Mouse (Mus musculus) E14TG2a.4 (cell line): ENCODE measurements around the gene Arhgef3.

Experiments
- H3K27me3 ChIP-seq: 2 replicates; pipeline ENCODE4 v1.6.1; 2014; ENCODE audit warnings: low read length, control low read depth; ENCODE audit not compliant: insufficient read depth
- H3K36me3 ChIP-seq: 2 replicates; pipeline ENCODE4 v1.6.1; 2014; ENCODE audit warnings: low read length, control low read depth; ENCODE audit not compliant: insufficient read depth
- H3K4me1 ChIP-seq: replicated peaks from 2 replicates; pipeline ENCODE4 v1.6.1; 2014; ENCODE audit warnings: low read depth, low read length, control low read depth
- H3K4me3 ChIP-seq: replicated peaks from 2 replicates; pipeline ENCODE4 v1.5.1; 2014; ENCODE audit warnings: mild to moderate bottlenecking, low read length
- H3K9me3 ChIP-seq: 2 replicates; pipeline ENCODE4 v1.6.1; 2014; ENCODE audit warnings: low read length, control low read depth
- CTCF ChIP-seq: conservative IDR thresholded peaks from 2 replicates; pipeline ENCODE4 v1.5.1; 2014; ENCODE audit warnings: low read length
- NANOG ChIP-seq: IDR thresholded peaks from 2 replicates; pipeline ENCODE4 v1.6.1; 2014; ENCODE audit warnings: borderline replicate concordance, low read length, mixed read lengths
- POU5F1 ChIP-seq: IDR thresholded peaks from 2 replicates; pipeline ENCODE4 v1.6.1; 2014; ENCODE audit warnings: low read length, borderline replicate concordance

Arhgef3 gene

DNA sequence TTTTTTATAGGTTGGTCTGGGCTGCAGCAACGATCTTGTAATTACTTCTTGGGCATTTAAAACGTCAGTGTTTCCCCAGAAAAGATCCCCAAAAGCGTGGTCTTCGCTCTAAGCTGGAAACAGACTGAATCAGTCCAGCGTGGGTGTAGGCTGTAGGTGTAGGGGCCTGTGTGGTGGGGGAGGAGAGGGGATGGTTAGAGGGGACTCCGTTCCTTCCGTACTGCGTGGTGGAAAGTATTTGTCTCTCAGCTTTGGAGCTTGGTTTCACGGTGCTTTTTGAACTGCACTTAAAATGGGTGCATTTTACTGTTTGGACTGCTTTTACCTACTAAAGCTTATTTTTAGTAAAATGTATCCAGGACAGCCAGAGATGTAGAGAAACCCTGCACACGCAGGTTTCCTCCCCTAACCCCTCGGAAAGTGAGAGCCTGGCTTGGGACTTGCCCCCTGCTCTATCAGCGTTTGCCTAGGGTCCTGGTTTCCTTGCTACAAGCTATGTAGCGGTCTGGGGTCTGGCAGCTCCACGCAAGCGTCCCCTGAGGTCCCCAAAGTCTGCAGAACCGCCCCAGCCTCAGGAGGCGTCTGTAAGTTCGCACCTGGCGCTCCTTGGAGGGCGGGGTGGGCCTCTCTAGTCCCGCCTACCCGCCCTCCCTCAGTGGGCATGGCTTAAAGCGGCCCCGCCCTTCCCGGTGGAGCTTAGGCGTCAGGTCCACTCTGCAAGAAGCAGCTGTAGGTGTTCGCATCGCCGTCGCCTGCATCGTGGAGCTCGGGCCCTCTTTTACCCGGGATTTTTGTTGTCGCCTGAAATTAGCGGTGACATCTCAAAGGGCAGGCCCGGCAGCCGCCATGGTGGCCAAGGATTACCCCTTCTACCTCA, 220.9 kb downstream of the Arhgef3 start:
- Histone ChIP-seq H3K4me1 (peaks cover 52% of the 10 kb centered on the region), H3K9me3 (no peaks in the 10 kb centered on the region), H3K4me3 (peak overlapping the region; percentile 88), H3K27me3 (peaks cover 21% of the 10 kb centered on the region), H3K36me3 (no peaks in the 10 kb centered on the region)
- no peak for TF ChIP-seq CTCF
- TF ChIP-seq NANOG = no peak
- no peak for TF ChIP-seq POU5F1

DNA sequence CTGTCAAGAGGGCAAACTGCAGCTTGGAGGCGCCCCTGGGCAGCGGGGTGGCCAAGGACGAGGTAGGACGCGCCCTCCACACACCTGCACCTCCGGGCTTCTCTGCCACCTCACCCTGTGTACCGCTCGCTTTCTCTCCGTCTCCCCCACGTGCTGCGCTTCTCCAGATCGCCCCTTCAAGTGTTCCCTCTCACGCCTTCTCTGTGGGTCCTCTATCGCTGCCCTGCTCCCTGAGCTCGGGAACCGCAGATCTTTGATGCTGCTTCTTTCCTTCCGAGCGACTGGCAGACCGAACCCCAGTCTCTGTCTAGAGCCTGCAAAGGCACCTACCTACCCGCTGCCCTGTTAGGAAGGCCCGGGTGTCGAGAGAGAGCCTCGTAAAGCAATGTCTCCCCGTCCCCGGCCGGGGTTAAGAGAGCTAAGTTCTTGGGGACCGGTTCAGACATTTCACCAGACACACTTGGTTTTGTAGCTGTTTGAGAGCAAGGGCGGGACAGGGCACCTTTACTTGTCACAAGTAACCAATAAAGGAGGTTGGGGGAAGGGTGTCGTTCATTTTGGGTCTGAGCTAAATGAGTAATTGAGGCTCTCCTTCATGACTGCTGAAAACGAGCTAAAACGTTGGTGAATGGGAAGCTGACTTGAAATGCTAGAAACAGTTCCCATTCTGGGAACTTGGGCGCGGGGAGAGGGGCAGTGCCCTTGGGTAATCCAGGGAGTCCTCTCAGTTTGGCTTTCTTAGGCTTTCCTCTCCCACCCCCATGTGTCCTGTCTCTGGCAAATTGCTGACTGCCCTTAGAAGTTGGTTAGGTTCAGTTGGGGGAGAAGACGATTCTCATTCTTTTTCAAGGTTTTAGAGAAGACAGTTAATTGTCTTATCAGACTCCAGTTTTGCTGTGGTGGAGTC, 221.8 kb downstream of the Arhgef3 start:
- Histone ChIP-seq H3K9me3 (no peaks in the 10 kb centered on the region), H3K4me3 (peak overlapping the region; percentile 88), H3K4me1 (peaks cover 60% of the 10 kb centered on the region), H3K36me3 (no peaks in the 10 kb centered on the region), H3K27me3 (peaks cover 21% of the 10 kb centered on the region)
- TF ChIP-seq POU5F1 = no peak
- no peak for TF ChIP-seq NANOG
- TF ChIP-seq CTCF = no peak

DNA sequence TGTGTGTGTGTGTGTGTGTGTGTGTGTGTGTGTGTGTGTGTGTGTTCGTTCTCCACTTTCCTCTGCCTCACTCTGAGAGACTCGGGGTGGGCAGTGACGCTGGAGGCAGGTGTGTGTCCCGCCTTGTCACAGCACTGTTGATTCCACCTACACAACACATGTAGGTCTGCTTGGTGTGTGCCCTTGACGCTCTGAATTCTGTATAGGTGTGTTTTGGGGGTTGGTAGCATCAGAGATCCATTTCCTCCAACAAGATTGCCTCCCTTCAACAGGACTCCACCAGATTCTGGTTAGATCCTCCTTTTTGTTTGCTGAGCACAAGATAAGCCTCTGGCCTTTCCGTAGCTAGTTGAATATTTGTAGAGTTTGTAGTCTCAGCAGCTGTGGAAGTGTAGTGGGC, 222.5 kb downstream of the Arhgef3 start:
- Histone ChIP-seq H3K27me3 (peaks cover 21% of the 10 kb centered on the region), H3K36me3 (no peaks in the 10 kb centered on the region), H3K9me3 (no peaks in the 10 kb centered on the region), H3K4me3 (peak overlapping the region; percentile 88), H3K4me1 (peaks cover 60% of the 10 kb centered on the region)
- TF ChIP-seq CTCF (no peak), NANOG (no peak), POU5F1 (no peak)

DNA sequence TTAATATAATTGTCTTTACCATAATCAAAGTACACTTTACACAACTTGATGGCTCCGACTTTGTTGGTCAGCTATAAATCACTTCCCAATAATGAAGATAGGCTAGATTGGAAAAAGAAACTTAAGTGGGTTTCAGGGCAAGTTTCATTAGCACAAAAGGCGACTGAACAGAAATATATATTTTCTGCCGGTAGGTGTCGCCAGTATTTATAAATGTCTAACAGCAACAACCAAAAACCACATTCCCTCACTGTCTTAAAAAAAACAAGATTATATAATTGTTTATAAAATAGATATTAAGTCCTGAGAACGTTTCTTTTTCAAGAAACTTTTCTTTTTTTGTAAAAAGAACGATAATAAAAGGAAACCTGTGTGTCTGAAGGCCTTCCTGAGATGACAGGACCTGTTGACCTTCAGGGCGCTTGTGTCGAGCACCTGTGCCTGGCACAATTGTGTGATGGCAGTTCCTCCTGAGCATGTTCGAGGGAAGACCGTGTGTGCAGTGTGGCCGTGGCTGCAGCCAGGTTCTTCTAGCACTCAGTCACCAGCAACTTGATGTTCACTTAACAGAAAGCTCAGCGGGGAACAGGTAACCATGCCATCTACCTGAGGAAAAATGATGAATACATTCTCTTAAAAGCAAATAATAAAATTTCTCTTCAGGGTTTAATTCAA, 223.5 kb downstream of the Arhgef3 start:
- TF ChIP-seq POU5F1 (no peak), NANOG (no peak), CTCF (peak; percentile 69)
- no peaks in the 10 kb centered on the region for H3K36me3 ChIP-seq
- H3K4me3 ChIP-seq = no peak overlapping the region
- H3K27me3 ChIP-seq = peaks cover 21% of the 10 kb centered on the region
- peaks cover 62% of the 10 kb centered on the region for H3K4me1 ChIP-seq
- no peaks in the 10 kb centered on the region for H3K9me3 ChIP-seq

DNA sequence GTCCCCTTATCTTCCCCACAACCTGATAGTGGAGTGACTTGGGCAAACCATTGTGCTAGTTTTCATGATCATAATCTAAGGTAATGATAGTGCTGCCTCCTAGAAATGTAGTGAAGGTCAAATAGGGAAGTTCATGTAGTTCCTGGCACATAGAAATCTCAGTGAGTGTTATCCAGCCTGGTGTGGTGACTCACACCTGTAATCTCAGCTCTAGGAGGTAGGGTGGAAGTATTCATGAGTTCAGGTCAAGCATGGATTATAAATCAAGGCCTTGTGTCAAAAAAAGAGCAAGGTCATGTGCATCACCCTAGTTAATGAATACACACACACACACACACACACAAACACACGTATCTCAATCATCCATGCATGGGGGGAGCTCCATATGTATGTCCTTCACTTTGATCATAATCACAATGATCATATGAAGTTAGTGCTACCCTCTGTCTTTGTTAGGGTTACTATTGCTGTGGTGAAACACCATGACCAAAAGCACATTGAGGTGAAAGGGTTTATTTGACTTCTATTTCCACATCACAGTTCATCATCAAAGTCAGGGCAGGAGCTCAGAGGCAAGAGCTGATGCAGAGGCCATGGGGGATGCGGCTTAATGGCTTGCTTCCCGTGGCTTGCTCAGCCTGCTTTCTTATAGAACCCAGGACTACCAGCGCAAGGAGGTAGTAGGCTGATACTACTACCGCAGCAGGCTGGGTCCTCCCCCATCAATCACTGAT, 226.2 kb downstream of the Arhgef3 start:
- H3K9me3 ChIP-seq = no peaks in the 10 kb centered on the region
- no peak overlapping the region for H3K4me3 ChIP-seq
- peaks cover 80% of the 10 kb centered on the region for H3K4me1 ChIP-seq
- no peaks in the 10 kb centered on the region for H3K36me3 ChIP-seq
- H3K27me3 ChIP-seq = peaks cover 12% of the 10 kb centered on the region
- TF ChIP-seq NANOG = no peak
- TF ChIP-seq CTCF = no peak
- no peak for TF ChIP-seq POU5F1

DNA sequence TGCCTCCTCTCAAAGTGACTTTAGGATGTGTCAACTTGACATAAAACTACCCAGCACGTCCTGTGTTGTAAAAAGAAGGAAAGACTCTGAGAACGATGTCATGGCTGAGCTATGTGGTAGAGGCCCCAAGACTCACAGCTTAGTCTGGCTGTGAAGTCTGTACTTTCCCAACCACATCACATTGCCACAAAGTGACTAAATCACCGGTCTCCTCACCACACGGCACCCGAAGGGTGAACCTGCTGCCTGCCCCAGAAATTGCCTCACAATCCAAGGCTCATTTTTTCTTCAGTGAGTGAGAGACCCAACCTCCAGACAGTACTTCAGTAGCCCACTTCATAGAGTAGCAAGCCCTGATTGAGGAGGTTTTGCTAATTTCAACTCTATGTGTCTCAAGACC, 226.8 kb downstream of the Arhgef3 start:
- Histone ChIP-seq H3K9me3 (no peaks in the 10 kb centered on the region), H3K4me3 (no peak overlapping the region), H3K27me3 (peaks cover 9% of the 10 kb centered on the region), H3K4me1 (peaks cover 79% of the 10 kb centered on the region), H3K36me3 (no peaks in the 10 kb centered on the region)
- no peak for TF ChIP-seq CTCF
- no peak for TF ChIP-seq POU5F1
- TF ChIP-seq NANOG = no peak

DNA sequence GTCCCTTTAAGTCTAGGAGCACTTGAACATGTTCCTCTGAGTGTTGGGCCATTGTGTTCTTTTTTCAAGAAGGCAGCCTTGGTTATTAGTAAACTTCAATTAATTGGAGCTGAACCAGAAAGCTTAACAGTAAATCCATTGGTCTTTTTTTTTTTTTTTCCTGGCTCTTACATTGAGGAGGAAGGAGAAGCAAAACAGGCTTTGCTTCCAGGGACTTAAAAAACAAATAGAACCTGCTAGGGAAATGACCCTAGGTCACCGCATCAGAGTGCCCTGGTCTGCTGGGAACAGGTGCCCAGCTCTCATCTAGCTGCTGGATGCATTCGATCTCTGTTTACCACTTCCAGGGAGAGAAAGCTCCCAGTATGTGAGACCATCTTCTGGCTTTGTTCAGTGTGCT, 227.8 kb downstream of the Arhgef3 start:
- peaks cover 77% of the 10 kb centered on the region for H3K4me1 ChIP-seq
- H3K36me3 ChIP-seq = no peaks in the 10 kb centered on the region
- no peaks in the 10 kb centered on the region for H3K9me3 ChIP-seq
- no peak for TF ChIP-seq NANOG
- no peak for TF ChIP-seq POU5F1
- TF ChIP-seq CTCF = no peak
- H3K27me3 ChIP-seq = 0 out of 2 replicates have a peak, but pooled peaks cover under 1% of the 10 kb centered on the region
- no peak overlapping the region for H3K4me3 ChIP-seq
